Mouse (Mus musculus) small intestine, adult 2 months (tissue): ENCODE measurements around the gene Glt6d1. TPM values are rescaled to one million over a fixed set of nuclear protein-coding genes. Genes with fewer than 3 reads are reported as not detected.

ENCODE experiments used
- H3K27ac ChIP-seq: fragments of 200-500 bp; 2 replicates; pipeline ENCODE4 v1.5.1; 2012; ENCODE audit warnings: low read depth, low read length, control low read depth, inconsistent platforms; ENCODE audit not compliant: insufficient read depth
- H3K27me3 ChIP-seq: fragments of 200-500 bp; 2 replicates; pipeline ENCODE4 v1.6.1; 2012; ENCODE audit warnings: mild to moderate bottlenecking, moderate library complexity, low read length, inconsistent platforms; ENCODE audit not compliant: control insufficient read depth, insufficient read depth
- H3K36me3 ChIP-seq: fragments of 200-500 bp; 2 replicates; pipeline ENCODE4 v1.6.1; 2012; ENCODE audit warnings: mild to moderate bottlenecking, low read length, control low read depth, inconsistent platforms; ENCODE audit not compliant: control insufficient read depth, insufficient read depth
- H3K4me1 ChIP-seq: fragments of 200-500 bp; 2 replicates; pipeline ENCODE4 v1.6.1; 2012; ENCODE audit warnings: low read length, inconsistent platforms, mixed read lengths; ENCODE audit not compliant: control insufficient read depth, insufficient read depth, insufficient read length
- H3K4me3 ChIP-seq: fragments of 200-500 bp; 2 replicates; pipeline ENCODE4 v1.5.1; 2012; ENCODE audit warnings: low read depth, mild to moderate bottlenecking, control low read depth, inconsistent platforms, low read length, moderate library complexity
- CTCF ChIP-seq: fragments of 200-500 bp; IDR thresholded peaks from 2 replicates; pipeline ENCODE4 v1.5.1; 2012; ENCODE audit warnings: low read depth, mild to moderate bottlenecking, control low read depth, inconsistent platforms, low read length, moderate library complexity, mixed read lengths; ENCODE audit not compliant: insufficient replicate concordance, insufficient read length; ENCODE audit errors: extremely low read depth
- POLR2A ChIP-seq: fragments of 200-500 bp; IDR thresholded peaks from 2 replicates; pipeline ENCODE4 v1.6.1; 2012; ENCODE audit warnings: low read depth, mild to moderate bottlenecking, control low read depth, inconsistent platforms, low read length, moderate library complexity
- WGBS: fragments of 180-500 bp; shearing (Covaris S2); methylation state at CpG from one replicate; pipeline ENCODE4 v1.1.7; 2018; 5-methylcytosine and 5-hydroxymethylcytosine counted together
- polyA plus RNA-seq: library from polyadenylated mRNA; depleted of rRNA; stranded (reverse); fragments of >200 nt; gene quantifications from 2 replicates; pipeline ENCODE4 v1.2.3, GENCODE M21; 2012

Glt6d1 gene
- polyA plus RNA-seq, 1 experiment, result not detected

- TF ChIP-seq POLR2A (no peak), CTCF (no peak)
- H3K4me3 ChIP-seq, result no peak overlapping the region
- H3K27me3 ChIP-seq, result no peaks in the 10 kb centered on the region
- WGBS, result 56% methylated on average over 3 of the region's 3 CpGs
- no peaks in the 10 kb centered on the region for H3K36me3 ChIP-seq
- no peaks in the 10 kb centered on the region for H3K4me1 ChIP-seq
- H3K27ac ChIP-seq, result no peak overlapping the region
Measured at GRCm38 (mm10) chr2:25789092-25789491, 26.6 kb downstream of the Glt6d1 start.

- Histone ChIP-seq H3K4me1 (no peaks in the 10 kb centered on the region), H3K27ac (no peak overlapping the region), H3K36me3 (no peaks in the 10 kb centered on the region), H3K27me3 (no peaks in the 10 kb centered on the region), H3K4me3 (no peak overlapping the region)
- WGBS, result 65% methylated on average over 5 of the region's 5 CpGs
- no peak for TF ChIP-seq CTCF
- TF ChIP-seq POLR2A, result no peak
Measured at GRCm38 (mm10) chr2:25785573-25786322, 29.9 kb downstream of the Glt6d1 start.

GRCm38 (mm10) chr2:25781957-25782356 is 33.7 kb downstream of the Glt6d1 start, which contains the start of gene Gm13539:
Gene Gm13539 (plus strand): TSS chr2:25782257.
- Histone ChIP-seq H3K4me1 (no peaks in the 10 kb centered on the region), H3K27me3 (no peaks in the 10 kb centered on the region), H3K36me3 (no peaks in the 10 kb centered on the region), H3K4me3 (no peak within 1 kb of the TSS), H3K27ac (no peak within 1 kb of the TSS)
- WGBS, result 79% methylated on average over 3 of the region's 3 CpGs
- TF ChIP-seq CTCF (no peak), POLR2A (no peak)

- 30% methylated on average over 4 of the region's 4 CpGs for WGBS
Measured at GRCm38 (mm10) chr2:25780921-25781320, 34.7 kb downstream of the Glt6d1 start.

GRCm38 (mm10) chr2:25779076-25779475 is 36.6 kb downstream of the Glt6d1 start:
- TF ChIP-seq CTCF, result no peak
- TF ChIP-seq POLR2A, result no peak
- Histone ChIP-seq H3K36me3 (no peaks in the 10 kb centered on the region), H3K27ac (no peak overlapping the region), H3K4me3 (no peak overlapping the region), H3K27me3 (no peaks in the 10 kb centered on the region), H3K4me1 (no peaks in the 10 kb centered on the region)
- 82% methylated on average over 9 of the region's 9 CpGs for WGBS

More at GRCm38 (mm10) chr2:25780921-25781320, 34.7 kb downstream of the Glt6d1 start:
- Histone ChIP-seq H3K27me3 (no peaks in the 10 kb centered on the region), H3K36me3 (no peaks in the 10 kb centered on the region), H3K4me1 (no peaks in the 10 kb centered on the region), H3K4me3 (no peak overlapping the region), H3K27ac (no peak overlapping the region)
- TF ChIP-seq POLR2A, result no peak
- no peak for TF ChIP-seq CTCF

- no peak for TF ChIP-seq POLR2A
- TF ChIP-seq CTCF, result no peak
- 67% methylated on average over 1 of the region's 1 CpGs for WGBS
- Histone ChIP-seq H3K27ac (no peak within 1 kb of the TSS), H3K27me3 (no peaks in the 10 kb centered on the region), H3K4me3 (no peak within 1 kb of the TSS), H3K36me3 (no peaks in the 10 kb centered on the region), H3K4me1 (no peaks in the 10 kb centered on the region)
Measured at GRCm38 (mm10) chr2:25776717-25777116, 38.9 kb downstream of the Glt6d1 start, which contains the start of gene Lcn11. Gene Lcn11 (plus strand): TSS chr2:25777017.

GRCm38 (mm10) chr2:25775991-25776390 is 39.7 kb downstream of the Glt6d1 start:
- Histone ChIP-seq H3K4me3 (no peak overlapping the region), H3K36me3 (no peaks in the 10 kb centered on the region), H3K27ac (no peak overlapping the region), H3K4me1 (no peaks in the 10 kb centered on the region), H3K27me3 (no peaks in the 10 kb centered on the region)
- WGBS, result 61% methylated on average over 3 of the region's 3 CpGs
- TF ChIP-seq POLR2A (no peak), CTCF (no peak)
